Mouse (Mus musculus) ES-Bruce4 (cell line): ENCODE measurements around the gene Fen1.

Experiments used
- CTCF ChIP-seq: IDR thresholded peaks from one replicate; pipeline ENCODE4 v1.8.1; 2011; ENCODE audit warnings: low read depth, low read length
- EP300 ChIP-seq: IDR thresholded peaks from 2 replicates; pipeline ENCODE4 v1.6.1; 2011; ENCODE audit warnings: low read depth, low read length; ENCODE audit not compliant: insufficient read depth

DNA sequence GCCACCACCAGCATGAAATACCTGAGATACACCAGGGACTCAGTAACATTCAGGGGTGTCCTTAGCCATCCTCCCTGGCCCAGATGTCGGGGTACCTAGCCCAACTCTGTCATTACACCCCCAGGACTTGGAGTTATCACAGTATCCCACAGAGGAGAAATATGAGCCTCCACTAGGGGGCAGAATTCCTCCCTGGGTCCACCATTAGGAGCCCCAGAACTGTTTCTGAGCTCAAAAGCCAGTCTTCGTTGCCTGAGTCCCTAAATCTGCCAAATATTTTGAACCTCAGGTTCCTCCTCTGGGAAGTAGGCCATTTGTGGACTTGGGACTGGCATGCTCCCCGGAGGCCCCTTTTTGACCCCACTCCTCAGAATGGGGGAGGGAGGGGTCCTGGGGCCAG, 15.1 kb upstream of the Fen1 start:
- peak; percentile 47 for TF ChIP-seq CTCF
- TF ChIP-seq EP300 = no peak
